Mouse (Mus musculus): ENCODE results near the gene Mrps24.

DNA sequence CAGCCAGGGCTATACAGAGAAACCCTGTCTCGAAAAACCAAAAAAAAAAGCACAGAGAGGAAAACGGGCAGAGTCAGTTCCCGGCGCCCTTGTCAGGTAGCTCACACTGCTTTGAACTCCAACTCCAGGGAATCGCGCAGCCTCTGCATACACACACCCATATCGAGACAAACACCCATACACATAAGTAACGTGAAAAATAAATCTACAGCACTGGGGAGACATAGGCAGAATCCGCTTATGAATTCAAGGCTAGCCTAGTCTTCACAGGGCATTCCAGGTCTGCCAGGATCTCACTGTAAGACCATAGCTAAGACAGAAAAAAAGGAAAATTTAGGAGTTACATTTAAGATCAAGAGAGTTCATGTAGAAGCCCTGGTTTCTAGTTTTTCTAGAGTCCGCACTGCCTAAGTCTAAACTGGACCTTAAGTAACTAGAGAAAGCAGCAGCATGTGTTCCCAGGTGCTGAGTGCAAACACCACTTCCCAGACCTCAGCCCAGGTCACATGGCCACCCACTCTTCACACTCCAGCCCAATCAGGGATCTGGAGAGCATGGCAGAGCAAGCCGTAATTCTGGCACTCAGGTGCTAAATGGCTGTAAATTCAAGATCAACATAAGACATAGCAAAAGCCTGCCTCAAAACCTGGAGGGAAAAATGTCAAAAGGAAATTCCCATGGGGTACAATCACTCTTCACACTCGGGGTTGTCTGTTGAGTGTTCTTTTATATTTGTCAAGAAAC, 3.3 kb upstream of the Mrps24 start:
- no peak for TF ChIP-seq CTCF (IDR thresholded peaks at IDR 0.05; ENCODE audit: control insufficient read depth, insufficient read depth, low read length)
- no peak for TF ChIP-seq POLR2A (IDR thresholded peaks at IDR 0.05; ENCODE audit: borderline replicate concordance, control insufficient read depth, low read depth, low read length)
